8 mouse cellular contexts compared by ENCODE assay signal in genomic region chr2:174295900-174296465, GRCm38 (mm10). TPM values are rescaled to one million over a fixed set of nuclear protein-coding genes. Genes with fewer than 3 reads are reported as not detected.
DNase-seq lines count a peak whose midpoint lies in the region; ATAC-seq lines count a peak whose summit lies in the region.

No protein-coding gene starts in this region.

- WGBS in neural tube, embryonic 11.5 days: 55% methylated on average over 29 of the region's 29 CpGs
- WGBS in embryonic facial prominence, embryonic 15.5 days: 48% methylated on average over 29 of the region's 29 CpGs
- WGBS in stomach, embryonic 15.5 days: 61% methylated on average over 29 of the region's 29 CpGs

- peak overlapping the region; percentile 60 for H3K4me2 ChIP-seq in neural tube, embryonic 11.5 days (ENCODE audit: low read depth)
- H3K4me2 ChIP-seq in embryonic facial prominence, embryonic 15.5 days (replicated peaks): peak overlapping the region; percentile 58
- H3K4me2 ChIP-seq in stomach, embryonic 15.5 days: peak overlapping the region; percentile 69

- H3K27me3 ChIP-seq in neural tube, embryonic 11.5 days (ENCODE audit: control insufficient read depth, insufficient read depth, low read length): peaks cover 32% of the 10 kb centered on the region
- H3K27me3 ChIP-seq in embryonic facial prominence, embryonic 15.5 days: peaks cover 34% of the 10 kb centered on the region
- peaks cover 38% of the 10 kb centered on the region for H3K27me3 ChIP-seq in stomach, embryonic 15.5 days (replicated peaks)

- peaks cover 14% of the 10 kb centered on the region for H3K4me1 ChIP-seq in neural tube, embryonic 11.5 days (ENCODE audit: control insufficient read depth, insufficient read depth, low read length)
- H3K4me1 ChIP-seq in embryonic facial prominence, embryonic 15.5 days: peaks cover 60% of the 10 kb centered on the region
- peaks cover 27% of the 10 kb centered on the region for H3K4me1 ChIP-seq in stomach, embryonic 15.5 days

- H3K9ac ChIP-seq in neural tube, embryonic 11.5 days (ENCODE audit: low read length): peak overlapping the region; percentile 59
- no peak overlapping the region for H3K9ac ChIP-seq in embryonic facial prominence, embryonic 15.5 days
- H3K9ac ChIP-seq in stomach, embryonic 15.5 days: no peak overlapping the region

- no peaks in the 10 kb centered on the region for H3K36me3 ChIP-seq in neural tube, embryonic 11.5 days (ENCODE audit: control insufficient read depth, insufficient read depth, low read length)
- H3K36me3 ChIP-seq in embryonic facial prominence, embryonic 15.5 days: peaks cover 7% of the 10 kb centered on the region
- H3K36me3 ChIP-seq in stomach, embryonic 15.5 days: no peaks in the 10 kb centered on the region

- peak; percentile 72 for DNase-seq in neural tube, embryonic 11.5 days (ENCODE audit: low spot score)
- no peak for DNase-seq in neural tube, embryonic 10.5 days (ENCODE audit: extremely low spot score, low spot score)
- DNase-seq in liver: peak; percentile 47
- no peak for DNase-seq in cerebellum, adult 18-20 months
- no peak for DNase-seq in cerebellum, postnatal 25 days
- no peak for DNase-seq in yolk sac, embryonic 10.5 days (ENCODE audit: low spot score)

- peak; percentile 20; the same call in 1 of the 2 replicates for ATAC-seq in neural tube, embryonic 11.5 days (ENCODE audit: insufficient read depth, low FRiP score, low TSS enrichment)
- no peak for ATAC-seq in embryonic facial prominence, embryonic 15.5 days (ENCODE audit: insufficient number of reproducible peaks, low FRiP score, low TSS enrichment, low read depth)
- no peak for ATAC-seq in stomach, embryonic 15.5 days (ENCODE audit: insufficient read depth, low FRiP score, low read depth)

- peak overlapping the region; percentile 80; the same call in 1 of the 2 replicates for H3K27ac ChIP-seq in neural tube, embryonic 11.5 days (ENCODE audit: low read depth, low read length)
- H3K27ac ChIP-seq in embryonic facial prominence, embryonic 15.5 days (replicated peaks): peak overlapping the region; percentile 44; the same call in 1 of the 2 replicates
- H3K27ac ChIP-seq in stomach, embryonic 15.5 days: peak overlapping the region; percentile 23

- peak overlapping the region; percentile 61 for H3K4me3 ChIP-seq in neural tube, embryonic 11.5 days (ENCODE audit: low read depth, low read length)
- H3K4me3 ChIP-seq in embryonic facial prominence, embryonic 15.5 days (replicated peaks): peak overlapping the region; percentile 62
- peak overlapping the region; percentile 61 for H3K4me3 ChIP-seq in stomach, embryonic 15.5 days (replicated peaks)

- H3K9me3 ChIP-seq in neural tube, embryonic 11.5 days (ENCODE audit: control insufficient read depth, low read length): peaks cover 40% of the 10 kb centered on the region
- peaks cover 46% of the 10 kb centered on the region for H3K9me3 ChIP-seq in embryonic facial prominence, embryonic 15.5 days (replicated peaks)
- H3K9me3 ChIP-seq in stomach, embryonic 15.5 days: peaks cover 17% of the 10 kb centered on the region; the same call in 1 of the 2 replicates

RNA-seq across cellular contexts. Expression of gene Gnas, which starts 11.9 kb away (rescaled TPM):
- 1,351 and 1,381 TPM in 2 replicates for polyA plus RNA-seq in neural tube, embryonic 11.5 days (2014; fragmentation: Nextera tagmentation; extraction: Ambion mirVana)
- 2,102 and 2,156 TPM in 2 replicates for polyA plus RNA-seq in embryonic facial prominence, embryonic 15.5 days (2015; fragmentation: Nextera tagmentation; extraction: Ambion mirVana)
- 1,615 and 1,630 TPM in 2 replicates for polyA plus RNA-seq in stomach, embryonic 15.5 days (2015; fragmentation: Nextera tagmentation; extraction: Ambion mirVana)

RNA-seq across cellular contexts. Expression of gene Gm20721, which starts 50.5 kb away (rescaled TPM):
- polyA plus RNA-seq in neural tube, embryonic 11.5 days (2014; fragmentation: Nextera tagmentation; extraction: Ambion mirVana): 8.1 and 9.1 TPM in 2 replicates
- 26.0 and 38.6 TPM in 2 replicates for polyA plus RNA-seq in embryonic facial prominence, embryonic 15.5 days (2015; fragmentation: Nextera tagmentation; extraction: Ambion mirVana)
- polyA plus RNA-seq in stomach, embryonic 15.5 days (2015; fragmentation: Nextera tagmentation; extraction: Ambion mirVana): 37.5 and 62.9 TPM in 2 replicates

Comparison
In these comparisons a context has a peak if more than half of its experiments do, and no peak if none do; other contexts are left out.
1. DNase-seq: peak in neural tube, embryonic 11.5 days (single experiment) and liver (single experiment); none in neural tube, embryonic 10.5 days (single experiment), cerebellum, adult 18-20 months (0 of 2), cerebellum, postnatal 25 days (0 of 2) and yolk sac, embryonic 10.5 days (single experiment).
2. H3K27ac ChIP-seq: peak in every context shown above with its lines; median percentile 80 in neural tube, embryonic 11.5 days; 44 in embryonic facial prominence, embryonic 15.5 days; 23 in stomach, embryonic 15.5 days.
3. Peak in every context shown above with its lines, with median percentiles within 50 percentile points of each other: H3K4me2 ChIP-seq and H3K4me3 ChIP-seq.